Mouse (Mus musculus) forebrain, embryonic 15.5 days (tissue): ENCODE results near the gene Vps13a. TPM values are rescaled to one million over a fixed set of nuclear protein-coding genes. Genes with fewer than 3 reads are reported as not detected.

ENCODE experiments used
- polyA plus RNA-seq: library from polyadenylated mRNA; unstranded; fragments of >200 nt; fragmentation: Nextera tagmentation; extraction: Ambion mirVana; gene quantifications from 2 replicates; pipeline ENCODE4 v1.2.1, GENCODE M21; 2015

Vps13a gene
- polyA plus RNA-seq, 1 experiment from 2014 or later: 7.7 TPM

Other genes starting within 250 kb of the Vps13a start
- 0.11 TPM in 1 of 2 replicates, not detected in the other for gene Foxb2, start 92.9 kb upstream of the Vps13a start, polyA plus RNA-seq
- 2.6 and 3.2 TPM in 2 replicates for gene Prune2, start 175.2 kb upstream of the Vps13a start, polyA plus RNA-seq